Mouse (Mus musculus) kidney, adult 2 months (tissue): ENCODE measurements around the gene Cacng4. TPM values are rescaled to one million over a fixed set of nuclear protein-coding genes. Genes with fewer than 3 reads are reported as not detected.
A peak's percentile ranks its signal among the peaks of the same experiment; 100 is the strongest.

Source experiments
- DNase-seq: peaks from one replicate; pipeline ENCODE4 v3.0.0; 2021
- H3K27ac ChIP-seq: fragments of 200-500 bp; 2 replicates; pipeline ENCODE4 v1.5.1; 2012; ENCODE audit warnings: low read depth, low read length, control low read depth, inconsistent platforms; ENCODE audit not compliant: insufficient read depth
- H3K27me3 ChIP-seq: fragments of 200-500 bp; replicated peaks from 2 replicates; pipeline ENCODE4 v1.6.1; 2012; ENCODE audit warnings: mild to moderate bottlenecking, moderate library complexity, low read length, inconsistent platforms; ENCODE audit not compliant: control insufficient read depth, insufficient read depth
- H3K36me3 ChIP-seq: fragments of 200-500 bp; 2 replicates; pipeline ENCODE4 v1.6.1; 2012; ENCODE audit warnings: mild to moderate bottlenecking, moderate library complexity, low read length, inconsistent platforms; ENCODE audit not compliant: control insufficient read depth, insufficient read depth
- H3K4me1 ChIP-seq: fragments of 200-500 bp; 2 replicates; pipeline ENCODE4 v1.6.1; 2011; ENCODE audit warnings: low read length; ENCODE audit not compliant: control insufficient read depth, insufficient read depth
- H3K4me3 ChIP-seq: fragments of 200-500 bp; 2 replicates; pipeline ENCODE4 v1.5.1; 2011; ENCODE audit warnings: mild to moderate bottlenecking, low read depth, low read length, control low read depth; ENCODE audit not compliant: insufficient read depth
- CTCF ChIP-seq: fragments of 200-500 bp; conservative IDR thresholded peaks from 2 replicates; pipeline ENCODE4 v1.5.1; 2011; ENCODE audit warnings: low read depth, mild to moderate bottlenecking, control low read depth, low read length, moderate library complexity, mixed read lengths; ENCODE audit not compliant: insufficient read depth, insufficient read length
- POLR2A ChIP-seq: fragments of 200-500 bp; IDR thresholded peaks from one replicate; pipeline ENCODE4 v1.6.1; 2011; ENCODE audit warnings: low read depth, low read length, control low read depth
- WGBS: fragments of 180-500 bp; shearing (Covaris S2); methylation state at CpG from one replicate; pipeline ENCODE4 v1.1.7; 2018; 5-methylcytosine and 5-hydroxymethylcytosine counted together
- polyA plus RNA-seq: library from polyadenylated mRNA; depleted of rRNA; stranded (reverse); fragments of >200 nt; gene quantifications from 2 replicates; pipeline ENCODE4 v1.2.3, GENCODE M21; 2012

The Cacng4 gene
- polyA plus RNA-seq, 1 experiment = 0.69 TPM

GRCm38 (mm10) chr11:107785761-107786160 lies 8.6 kb downstream of the Cacng4 start:
- Histone ChIP-seq H3K27ac (no peak overlapping the region), H3K4me1 (no peaks in the 10 kb centered on the region), H3K36me3 (no peaks in the 10 kb centered on the region), H3K4me3 (no peak overlapping the region), H3K27me3 (no peaks in the 10 kb centered on the region)
- TF ChIP-seq CTCF = no peak
- TF ChIP-seq POLR2A = no peak
- DNase-seq = no peak
- WGBS = 72% methylated on average over 3 of the region's 3 CpGs

- H3K4me1 ChIP-seq = no peaks in the 10 kb centered on the region
- 72% methylated on average over 1 of the region's 1 CpGs for WGBS
- TF ChIP-seq POLR2A (no peak), CTCF (no peak)
- no peak for DNase-seq
- H3K27me3 ChIP-seq = no peaks in the 10 kb centered on the region
- no peak overlapping the region for H3K27ac ChIP-seq
- H3K4me3 ChIP-seq = no peak overlapping the region
- no peaks in the 10 kb centered on the region for H3K36me3 ChIP-seq
Observed at GRCm38 (mm10) chr11:107785288-107785687, 9.1 kb downstream of the Cacng4 start.

DNA sequence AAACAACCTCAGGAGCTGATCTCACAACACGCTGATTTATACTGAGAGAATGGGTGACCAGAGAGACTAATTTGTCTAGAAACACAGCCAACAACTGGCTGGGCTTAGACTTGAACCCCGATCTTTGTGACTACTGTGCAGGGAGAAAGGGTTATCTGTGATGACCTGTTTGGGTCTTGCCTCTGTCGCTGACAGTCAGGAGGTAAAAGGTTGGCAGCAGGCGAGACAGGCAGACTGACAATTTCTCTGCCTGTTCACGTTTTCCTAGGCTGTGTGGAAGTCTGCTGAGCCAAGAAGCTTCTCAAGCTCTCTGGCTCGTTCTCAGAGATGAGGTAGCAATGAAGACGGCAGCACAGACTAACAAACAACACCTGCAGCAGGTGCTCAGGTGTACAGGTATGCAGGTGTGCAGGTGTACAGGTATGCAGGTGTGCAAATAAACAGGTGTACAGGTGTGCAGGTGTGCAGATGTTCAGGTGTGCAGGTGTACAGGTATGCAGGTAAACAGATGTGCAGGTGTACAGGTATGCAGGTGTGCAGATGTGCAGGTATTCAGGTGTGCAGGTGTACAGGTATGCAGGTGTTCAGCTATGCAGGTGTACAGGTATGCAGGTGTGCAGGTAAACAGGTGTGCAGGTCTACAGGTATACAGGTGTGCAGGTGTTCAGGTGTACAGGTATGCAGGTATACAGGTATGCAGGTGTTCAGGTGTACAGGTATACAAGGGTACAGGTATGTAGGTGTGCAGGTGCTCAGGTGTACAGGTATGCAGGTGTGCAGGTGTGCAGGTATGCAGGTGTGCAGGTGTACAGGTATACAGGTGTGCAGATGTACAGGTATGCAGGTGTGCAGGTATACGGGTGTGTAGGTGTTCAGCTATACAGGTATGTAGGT lies 10.2 kb downstream of the Cacng4 start:
- no peaks in the 10 kb centered on the region for H3K36me3 ChIP-seq
- H3K4me3 ChIP-seq = no peak overlapping the region
- no peaks in the 10 kb centered on the region for H3K27me3 ChIP-seq
- no peak for TF ChIP-seq POLR2A
- no peak overlapping the region for H3K27ac ChIP-seq
- 79% methylated on average over 8 of the region's 8 CpGs for WGBS
- no peaks in the 10 kb centered on the region for H3K4me1 ChIP-seq
- DNase-seq = no peak

DNA sequence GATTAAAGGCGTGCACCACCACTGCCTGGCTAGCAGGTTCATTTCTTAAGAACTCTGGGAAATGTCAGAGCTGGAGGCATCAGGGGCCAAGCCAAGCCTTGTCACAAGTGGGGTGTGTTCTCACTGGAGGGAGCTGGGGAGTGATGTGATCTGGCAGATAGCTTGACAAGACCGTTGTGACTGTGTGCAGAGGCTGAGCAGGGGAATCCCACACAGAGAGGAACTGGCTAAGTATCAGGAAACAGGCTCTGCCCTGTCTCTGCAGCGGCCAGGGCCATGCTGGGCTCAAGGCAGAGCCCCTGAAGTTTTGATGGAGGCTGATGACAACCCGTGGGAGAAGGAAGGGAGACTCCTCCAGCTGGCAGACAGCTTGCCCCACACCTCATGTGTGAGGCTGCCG lies 11.8 kb downstream of the Cacng4 start:
- 41% methylated on average over 5 of the region's 5 CpGs for WGBS
- H3K36me3 ChIP-seq = no peaks in the 10 kb centered on the region
- no peak for DNase-seq
- no peaks in the 10 kb centered on the region for H3K4me1 ChIP-seq
- no peaks in the 10 kb centered on the region for H3K27me3 ChIP-seq
- H3K4me3 ChIP-seq = no peak overlapping the region
- TF ChIP-seq CTCF (no peak), POLR2A (no peak)
- no peak overlapping the region for H3K27ac ChIP-seq

DNA sequence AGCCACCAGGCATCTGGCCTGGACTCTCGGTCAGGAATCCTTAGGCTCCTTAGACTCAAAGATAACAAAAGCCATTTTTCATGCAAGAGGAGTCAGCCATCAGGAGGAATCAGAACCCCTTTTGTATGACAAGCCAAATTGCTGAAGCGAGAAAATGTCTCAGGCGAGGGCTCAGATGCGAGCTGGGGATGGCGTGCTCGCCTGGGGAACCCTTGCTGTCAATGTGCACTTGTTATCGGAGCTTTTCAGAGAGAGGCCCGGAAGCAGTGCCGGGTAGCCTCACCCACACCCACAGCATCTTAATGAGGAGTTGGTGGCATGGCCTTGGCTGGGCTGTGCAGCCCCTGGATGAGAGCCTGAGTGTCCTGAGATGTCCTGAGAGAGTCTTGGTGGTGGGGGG lies 15.5 kb downstream of the Cacng4 start:
- Histone ChIP-seq H3K4me1 (no peaks in the 10 kb centered on the region), H3K36me3 (no peaks in the 10 kb centered on the region), H3K27ac (no peak overlapping the region), H3K4me3 (no peak overlapping the region), H3K27me3 (no peaks in the 10 kb centered on the region)
- DNase-seq = no peak
- TF ChIP-seq CTCF = no peak
- no peak for TF ChIP-seq POLR2A
- 92% methylated on average over 9 of the region's 9 CpGs for WGBS

DNA sequence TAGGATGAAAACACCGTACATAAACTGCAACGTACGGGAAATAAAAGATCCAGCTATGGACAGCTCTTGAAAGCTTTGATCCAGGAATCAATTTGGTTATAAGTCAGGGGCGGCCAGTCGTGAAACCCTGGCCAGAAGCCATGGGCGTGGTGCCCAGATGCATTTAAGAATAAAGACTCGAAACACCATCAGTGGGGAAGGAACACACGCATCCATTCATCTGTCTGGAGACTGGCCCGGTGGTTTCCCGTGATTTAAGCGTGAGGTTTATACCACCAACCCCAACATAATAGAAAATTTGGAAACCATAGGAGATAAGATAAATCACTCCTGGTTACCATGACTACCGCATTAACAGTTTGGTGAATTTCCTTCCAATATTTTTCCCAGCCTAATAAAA lies 16.9 kb downstream of the Cacng4 start:
- 32% methylated on average over 12 of the region's 12 CpGs for WGBS
- peak; percentile 17 for DNase-seq
- no peaks in the 10 kb centered on the region for H3K36me3 ChIP-seq
- H3K27ac ChIP-seq = no peak overlapping the region
- H3K27me3 ChIP-seq = no peaks in the 10 kb centered on the region
- no peak overlapping the region for H3K4me3 ChIP-seq
- TF ChIP-seq CTCF = no peak
- TF ChIP-seq POLR2A = no peak
- no peaks in the 10 kb centered on the region for H3K4me1 ChIP-seq

- 76% methylated on average over 8 of the region's 8 CpGs for WGBS
- DNase-seq = no peak
- no peaks in the 10 kb centered on the region for H3K27me3 ChIP-seq
- no peaks in the 10 kb centered on the region for H3K36me3 ChIP-seq
- H3K27ac ChIP-seq = no peak overlapping the region
- TF ChIP-seq POLR2A = no peak
- H3K4me3 ChIP-seq = no peak overlapping the region
- H3K4me1 ChIP-seq = no peaks in the 10 kb centered on the region
Observed at GRCm38 (mm10) chr11:107773312-107773711, 21.0 kb downstream of the Cacng4 start.
